Mouse (Mus musculus): ENCODE results near the gene Zfhx2.

- TF ChIP-seq EP300 (optimal IDR thresholded peaks at IDR 0.05) (no peak), CTCF (IDR thresholded peaks at IDR 0.05; ENCODE audit: low read depth) (no peak)
Observed at GRCm38 (mm10) chr14:55104365-55104764, 12.2 kb upstream of the Zfhx2 start.
